Mouse (Mus musculus): ENCODE measurements around the gene Zfhx3. TPM values are rescaled to one million over a fixed set of nuclear protein-coding genes. Genes with fewer than 3 reads are reported as not detected.

Zfhx3 gene
- total and polyA plus RNA-seq, 3 experiments = 0.23 to 2.5 TPM; not detected in 1

DNA sequence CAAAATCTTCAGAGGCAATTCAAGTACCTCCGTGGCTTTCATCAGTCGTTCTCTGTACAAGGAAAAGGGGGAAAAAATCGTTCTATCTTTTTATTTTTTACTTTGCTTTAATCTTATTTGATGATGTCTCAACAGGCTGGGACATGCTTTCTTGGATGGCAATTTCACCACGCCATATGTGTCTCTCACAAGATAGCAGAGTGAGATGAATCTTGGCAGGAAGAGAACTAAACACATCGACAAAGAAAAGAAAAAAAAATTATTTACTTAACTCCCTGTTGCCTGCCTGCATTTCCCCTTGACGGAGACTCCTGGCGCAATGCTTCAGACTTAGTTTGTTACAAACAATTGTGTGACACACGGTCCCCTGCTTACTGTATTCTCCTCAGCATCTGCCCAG lies 294.3 kb downstream of the Zfhx3 start:
- Histone ChIP-seq H3K9ac (ENCODE audit: control insufficient read depth, low read depth, low read length, poor library complexity, severe bottlenecking) (no peak overlapping the region), H3K4me1 (ENCODE audit: control insufficient read depth in 1 of 2, insufficient read depth in 2 of 2, low read length in 2 of 2) (no peaks in the 10 kb centered on the region), H3K27ac (ENCODE audit: control insufficient read depth, low read depth, low read length) (no peak overlapping the region), H3K27me3 (ENCODE audit: control insufficient read depth in 1 of 2, insufficient read depth in 2 of 2, low read length in 2 of 2) (no peaks in the 10 kb centered on the region), H3K4me3 (ENCODE audit: control insufficient read depth in 1 of 2, insufficient read depth in 1 of 2, low read depth in 2 of 2, low read length in 2 of 2) (no peak overlapping the region), H3K36me3 (ENCODE audit: control insufficient read depth in 1 of 2, insufficient read depth in 2 of 2, low read length in 2 of 2) (no peaks in the 10 kb centered on the region), H3K79me2 (ENCODE audit: control insufficient read depth, insufficient read depth, low read length, poor library complexity) (no peaks in the 10 kb centered on the region), H3K9me3 (replicated peaks; ENCODE audit: insufficient read depth, low read length) (no peaks in the 10 kb centered on the region)
- no peak for DNase-seq (ENCODE audit: low read depth, low spot score)
- TF ChIP-seq MYB (IDR thresholded peaks at IDR 0.05; ENCODE audit: low read depth, low read length) (no peak), POLR2AphosphoS5 (IDR thresholded peaks at IDR 0.05; ENCODE audit: borderline replicate concordance, low read depth, low read length) (no peak), RAD21 (IDR thresholded peaks at IDR 0.05; ENCODE audit: low read depth, low read length) (no peak), USF2 (IDR thresholded peaks at IDR 0.05; ENCODE audit: borderline replicate concordance in 1 of 2, insufficient read depth in 1 of 2, low read depth in 1 of 2, low read length in 2 of 2) (no peak), SMC3 (IDR thresholded peaks at IDR 0.05; ENCODE audit: low read depth, low read length) (no peak), E2F4 (IDR thresholded peaks at IDR 0.05; ENCODE audit: borderline replicate concordance, low read depth, low read length) (no peak), MAX (IDR thresholded peaks at IDR 0.05; ENCODE audit: low read length) (no peak)

DNA sequence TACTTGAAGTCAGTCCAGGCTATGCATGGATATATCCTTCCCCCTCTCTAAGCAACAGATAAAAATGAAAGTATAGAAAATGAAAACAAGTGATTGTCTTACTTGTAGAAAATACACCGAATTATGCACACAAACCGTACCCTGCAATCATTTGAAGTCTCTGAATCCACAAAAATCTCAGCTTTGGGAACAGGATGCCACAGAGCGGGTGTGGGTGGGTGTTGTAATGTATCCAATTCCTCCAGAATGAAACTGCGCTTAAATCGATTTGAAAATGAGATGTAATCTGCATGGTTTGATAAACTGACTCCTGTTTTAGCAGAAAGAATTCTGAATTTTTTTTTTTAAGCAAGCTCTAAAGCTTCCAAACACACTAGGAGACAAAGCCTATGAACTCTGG lies 297.1 kb downstream of the Zfhx3 start:
- no peak overlapping the region for H3K9ac ChIP-seq (ENCODE audit: control insufficient read depth, low read depth, low read length, poor library complexity, severe bottlenecking)
- H3K27ac ChIP-seq (ENCODE audit: control insufficient read depth, low read depth, low read length) = no peak overlapping the region
- no peaks in the 10 kb centered on the region for H3K79me2 ChIP-seq (ENCODE audit: control insufficient read depth, insufficient read depth, low read length, poor library complexity)
- H3K9me3 ChIP-seq (replicated peaks; ENCODE audit: insufficient read depth, low read length) = no peaks in the 10 kb centered on the region
- no peaks in the 10 kb centered on the region for H3K4me1 ChIP-seq (ENCODE audit: control insufficient read depth in 1 of 2, insufficient read depth in 2 of 2, low read length in 2 of 2)
- TF ChIP-seq MAFK (IDR thresholded peaks at IDR 0.05; ENCODE audit: borderline replicate concordance, low read depth, low read length) (no peak), CHD2 (IDR thresholded peaks at IDR 0.05; ENCODE audit: low read length) (no peak), MEF2A (IDR thresholded peaks at IDR 0.05; ENCODE audit: extremely low read depth, insufficient replicate concordance, low read depth, low read length, poor library complexity, severe bottlenecking) (no peak), GATA1 (IDR thresholded peaks at IDR 0.05; ENCODE audit: low read depth, low read length) (no peak), NRF1 (IDR thresholded peaks at IDR 0.05; ENCODE audit: insufficient read depth, low read depth, low read length, poor library complexity, severe bottlenecking) (no peak)
- no peak overlapping the region for H3K4me3 ChIP-seq (ENCODE audit: control insufficient read depth in 1 of 2, insufficient read depth in 1 of 2, low read depth in 2 of 2, low read length in 2 of 2)
- no peaks in the 10 kb centered on the region for H3K27me3 ChIP-seq (ENCODE audit: control insufficient read depth in 1 of 2, insufficient read depth in 2 of 2, low read length in 2 of 2)
- no peaks in the 10 kb centered on the region for H3K36me3 ChIP-seq (ENCODE audit: control insufficient read depth in 1 of 2, insufficient read depth in 2 of 2, low read length in 2 of 2)
- DNase-seq (ENCODE audit: low read depth, low spot score) = no peak

DNA sequence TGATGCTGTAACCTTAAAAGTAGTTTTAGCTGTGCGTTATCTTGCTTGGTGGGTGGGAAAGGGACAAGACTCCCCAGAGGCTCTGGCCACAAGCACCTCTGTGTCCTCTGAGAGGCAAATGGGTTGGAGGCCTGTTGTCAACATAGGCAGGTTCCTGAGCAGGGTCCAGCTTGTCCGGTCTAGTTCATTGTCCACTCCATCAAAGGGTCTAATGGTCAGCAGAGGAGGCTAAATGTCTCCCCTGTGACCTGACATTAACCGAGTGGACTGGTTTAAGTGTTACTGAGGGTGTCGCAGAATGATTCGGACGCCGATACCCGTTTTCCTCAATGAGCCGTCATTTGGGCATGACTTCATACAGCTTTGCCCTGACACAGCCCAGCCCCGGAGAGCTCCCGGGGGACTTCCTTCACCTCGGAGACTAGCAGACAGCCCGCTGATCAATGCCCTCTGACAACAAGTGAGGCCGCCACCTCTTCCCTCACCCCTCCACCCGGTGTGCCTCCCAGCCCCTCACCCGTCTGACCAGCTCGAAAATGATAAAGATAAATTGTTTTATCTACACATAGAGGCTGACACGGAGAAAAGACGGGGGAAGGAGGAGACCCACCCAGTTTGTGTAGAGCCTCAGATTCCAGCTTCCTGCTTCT lies 298.7 kb downstream of the Zfhx3 start:
- no peaks in the 10 kb centered on the region for H3K79me2 ChIP-seq (ENCODE audit: control insufficient read depth, insufficient read depth, low read length, poor library complexity)
- no peak overlapping the region for H3K27ac ChIP-seq (ENCODE audit: control insufficient read depth, low read depth, low read length)
- no peak overlapping the region for H3K4me3 ChIP-seq (ENCODE audit: control insufficient read depth in 1 of 2, insufficient read depth in 1 of 2, low read depth in 2 of 2, low read length in 2 of 2)
- H3K9ac ChIP-seq (ENCODE audit: control insufficient read depth, low read depth, low read length, poor library complexity, severe bottlenecking) = no peak overlapping the region
- TF ChIP-seq NELFE (IDR thresholded peaks at IDR 0.05; ENCODE audit: low read depth, low read length) (no peak), RAD21 (IDR thresholded peaks at IDR 0.05; ENCODE audit: low read depth, low read length) (no peak), MXI1 (IDR thresholded peaks at IDR 0.05; ENCODE audit: low read depth, low read length) (no peak), ZMIZ1 (IDR thresholded peaks at IDR 0.05; ENCODE audit: low read depth, low read length) (no peak), CHD1 (IDR thresholded peaks at IDR 0.05; ENCODE audit: low read depth, low read length) (no peak), SIN3A (IDR thresholded peaks at IDR 0.05; ENCODE audit: low read length) (no peak), SMC3 (IDR thresholded peaks at IDR 0.05; ENCODE audit: low read depth, low read length) (no peak)
- no peaks in the 10 kb centered on the region for H3K36me3 ChIP-seq (ENCODE audit: control insufficient read depth in 1 of 2, insufficient read depth in 2 of 2, low read length in 2 of 2)
- no peaks in the 10 kb centered on the region for H3K4me1 ChIP-seq (ENCODE audit: control insufficient read depth in 1 of 2, insufficient read depth in 2 of 2, low read length in 2 of 2)
- no peak for DNase-seq (ENCODE audit: low read depth, low spot score)
- no peaks in the 10 kb centered on the region for H3K27me3 ChIP-seq (ENCODE audit: control insufficient read depth in 1 of 2, insufficient read depth in 2 of 2, low read length in 2 of 2)
- H3K9me3 ChIP-seq (replicated peaks; ENCODE audit: insufficient read depth, low read length) = no peaks in the 10 kb centered on the region

All from MEL (cell line).